In genomic region chr7:45161612-45162473, GRCm38 (mm10) we compare ENCODE assay signal across 1 mouse cellular context.
TF ChIP-seq lines count a peak whose summit lies in the region.

No protein-coding gene starts in this region.

TF ChIP-seq in MEL, 35 proteins besides CTCF, POLR2A, EP300 and RAD21 (continued from another document):
- TF ChIP-seq MEF2A (IDR thresholded peaks at IDR 0.05; ENCODE audit: extremely low read depth, insufficient replicate concordance, low read depth, low read length, poor library complexity, severe bottlenecking) = no peak
- TF ChIP-seq ZNF384 (IDR thresholded peaks at IDR 0.05; ENCODE audit: low read depth, low read length) = no peak
- no peak for TF ChIP-seq POLR2AphosphoS2 (IDR thresholded peaks at IDR 0.05; ENCODE audit: low read length)
- TF ChIP-seq E2F4 (IDR thresholded peaks at IDR 0.05; ENCODE audit: borderline replicate concordance, low read depth, low read length) = no peak
- no peak for TF ChIP-seq MYB (IDR thresholded peaks at IDR 0.05; ENCODE audit: low read depth, low read length)
- peak; percentile 77 for TF ChIP-seq USF1 (IDR thresholded peaks at IDR 0.05; ENCODE audit: low read depth, low read length)
- TF ChIP-seq CHD2 (IDR thresholded peaks at IDR 0.05; ENCODE audit: low read length) = no peak
- peak; percentile 82 for TF ChIP-seq SMC3 (IDR thresholded peaks at IDR 0.05; ENCODE audit: low read depth, low read length)
- no peak for TF ChIP-seq GABPA (IDR thresholded peaks at IDR 0.05; ENCODE audit: low read depth, low read length)
- no peak for TF ChIP-seq GATA1 (IDR thresholded peaks at IDR 0.05; ENCODE audit: low read depth, low read length)
- peak; percentile 39 for TF ChIP-seq ZC3H11A (IDR thresholded peaks at IDR 0.05; ENCODE audit: low read depth, low read length)
